8 mouse cellular contexts compared by ENCODE assay signal in genomic region chr1:135944526-135945259, GRCm38 (mm10). TPM values are rescaled to one million over a fixed set of nuclear protein-coding genes. Genes with fewer than 3 reads are reported as not detected.
DNase-seq lines count a peak whose midpoint lies in the region; ATAC-seq lines count a peak whose summit lies in the region.

No protein-coding gene starts in this region.

- ATAC-seq in common myeloid progenitor, adult 5-6 weeks (replicated peaks; ENCODE audit: low read depth, poor library complexity, severe bottlenecking) = peak; percentile 82
- no peak for ATAC-seq in monocyte, adult 5-6 weeks (replicated peaks; ENCODE audit: insufficient number of reproducible peaks, low FRiP score, low TSS enrichment, poor library complexity, severe bottlenecking)

- no peak overlapping the region for H3K4me3 ChIP-seq in midbrain, embryonic 10.5 days

- peaks cover 9% of the 10 kb centered on the region for H3K4me1 ChIP-seq in midbrain, embryonic 10.5 days

- WGBS in midbrain, embryonic 10.5 days = 50% methylated on average over 12 of the region's 12 CpGs

- no peaks in the 10 kb centered on the region for H3K9me3 ChIP-seq in midbrain, embryonic 10.5 days (replicated peaks)

- H3K36me3 ChIP-seq in midbrain, embryonic 10.5 days = no peaks in the 10 kb centered on the region

- peaks cover 19% of the 10 kb centered on the region; the same call in 1 of the 2 replicates for H3K27me3 ChIP-seq in midbrain, embryonic 10.5 days (ENCODE audit: low read depth, poor library complexity, severe bottlenecking)

- H3K27ac ChIP-seq in midbrain, embryonic 10.5 days (replicated peaks) = no peak overlapping the region

- DNase-seq in adrenal gland, adult 2 months = peak; percentile 74
- peak; percentile 52 to 60 for DNase-seq in gastrocnemius, adult 8-10 months (ENCODE audit: low spot score in 2 of 2)
- peak; percentile 72 for DNase-seq in hindlimb bud, embryonic 11.5 days (ENCODE audit: extremely low spot score, low read depth, low spot score)
- DNase-seq in left cerebral cortex, adult 9 months (ENCODE audit: low spot score in 2 of 2) = peak; percentile 42 to 91
- peak; percentile 74 for DNase-seq in midbrain, embryonic 10.5 days (ENCODE audit: low spot score)
- DNase-seq in skeletal muscle tissue, adult 2 months (ENCODE audit: low read depth, low spot score) = peak; percentile 63

RNA-seq across cellular contexts. Expression of gene Pkp1, which starts 25.7 kb away (rescaled TPM):
- total RNA-seq in adrenal gland, adult 2 months (2021) = not detected
- polyA plus RNA-seq in adrenal gland, adult 2 months (2012; rRNA removed) = 0.03 TPM in 1 of 2 replicates, not detected in the other
- not detected in 2 replicates for total RNA-seq in common myeloid progenitor, adult 5-6 weeks (2017)
- total RNA-seq in gastrocnemius, adult 8-10 months (2022) = under 1 TPM in 1 of 4 experiments, not detected in 3; 0.11 TPM
- polyA plus RNA-seq in midbrain, embryonic 10.5 days (2016; fragmentation: Nextera tagmentation; extraction: Ambion mirVana) = not detected in 2 replicates
- not detected in 3 replicates for total RNA-seq in monocyte, adult 5-6 weeks (2017)
